Mouse (Mus musculus): ENCODE results near the gene Dennd5a. TPM values are rescaled to one million over a fixed set of nuclear protein-coding genes. Genes with fewer than 3 reads are reported as not detected.

The Dennd5a gene
- polyA plus RNA-seq, 2 experiments = 55.3 to 112 TPM

DNA sequence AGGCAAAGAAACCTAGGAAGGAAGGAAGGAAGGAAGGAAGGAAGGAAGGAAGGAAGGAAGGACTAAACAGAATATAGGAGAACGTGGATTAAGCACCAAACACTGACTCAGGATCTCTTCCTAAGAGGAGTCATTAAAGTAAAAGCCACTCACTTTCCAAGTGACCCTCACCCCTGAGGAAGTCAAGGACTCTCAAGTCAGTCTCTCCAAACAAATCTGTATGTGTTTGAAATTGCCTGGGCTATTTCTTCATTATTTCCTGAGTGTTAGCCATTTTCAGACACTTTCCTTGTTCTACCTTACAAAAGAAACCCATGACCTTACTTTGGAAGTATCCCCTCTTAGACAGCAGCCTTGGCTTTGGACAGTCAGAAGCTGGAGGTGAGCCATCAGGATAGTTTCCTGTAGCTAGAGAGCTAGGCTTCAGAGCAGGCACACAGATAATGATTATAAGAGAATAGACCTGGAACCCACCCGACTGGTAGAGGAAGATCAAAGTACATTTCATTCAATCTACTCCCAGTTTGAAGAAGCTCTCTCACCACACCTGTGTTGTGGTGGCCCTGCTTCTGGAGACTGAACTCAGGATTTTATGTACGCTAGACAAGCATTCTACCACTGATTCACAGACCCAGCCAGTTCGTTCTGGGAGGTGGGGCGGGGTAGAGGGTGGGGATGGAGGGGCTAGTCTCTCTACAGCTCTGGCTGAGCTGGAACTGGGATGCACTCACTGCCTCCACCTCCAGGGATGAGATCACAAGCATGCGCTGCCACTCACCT, 5.5 kb downstream of the Dennd5a start:
- H3K27me3 ChIP-seq (ENCODE audit: control insufficient read depth, insufficient read depth, low read length) = no peaks in the 10 kb centered on the region
- 58% methylated on average over 6 of the region's 6 CpGs for WGBS
- TF ChIP-seq POLR2A (IDR thresholded peaks at IDR 0.05; ENCODE audit: borderline replicate concordance, extremely low read depth, insufficient read depth, insufficient read length) = no peak
- H3K4me3 ChIP-seq (replicated peaks; ENCODE audit: low read length) = no peak overlapping the region
- H3K9ac ChIP-seq (ENCODE audit: low read depth, low read length, severe bottlenecking) = no peak overlapping the region
- no peaks in the 10 kb centered on the region for H3K36me3 ChIP-seq (ENCODE audit: control insufficient read depth, insufficient read depth, low read length)
- no peaks in the 10 kb centered on the region for H3K9me3 ChIP-seq (ENCODE audit: control insufficient read depth, low read length)
- H3K4me1 ChIP-seq (ENCODE audit: control insufficient read depth, insufficient read depth, low read length) = peaks cover 23% of the 10 kb centered on the region
- ATAC-seq (ENCODE audit: low FRiP score, low read depth) = no peak
- no peak for DNase-seq (ENCODE audit: low spot score)
- no peak overlapping the region for H3K27ac ChIP-seq (replicated peaks; ENCODE audit: low read depth, low read length)
- H3K4me2 ChIP-seq (replicated peaks; ENCODE audit: low read depth, low read length, severe bottlenecking) = no peak overlapping the region

DNA sequence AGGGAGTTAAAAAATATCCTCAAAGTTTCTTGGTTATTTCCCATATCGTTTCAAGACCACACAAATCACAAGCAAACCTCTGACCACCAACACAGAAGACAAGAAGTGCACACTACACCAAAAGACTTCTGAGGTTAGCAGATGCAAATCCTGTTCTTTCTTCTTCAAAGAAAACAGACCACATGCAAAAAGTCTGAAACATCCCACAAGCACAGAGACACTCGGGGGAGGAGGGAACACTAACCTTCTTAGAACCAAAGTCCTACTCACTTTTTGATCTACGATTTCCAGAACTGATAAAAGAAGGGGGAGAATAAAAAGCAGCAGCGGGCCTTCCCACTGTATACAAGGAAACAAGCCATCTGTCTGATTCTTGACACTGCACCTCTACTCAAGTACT, 9.0 kb downstream of the Dennd5a start:
- no peak overlapping the region for H3K4me2 ChIP-seq (replicated peaks; ENCODE audit: low read depth, low read length, severe bottlenecking)
- peaks cover 8% of the 10 kb centered on the region; the same call in 1 of the 2 replicates for H3K4me1 ChIP-seq (ENCODE audit: control insufficient read depth, insufficient read depth, low read length)
- DNase-seq (ENCODE audit: low spot score) (no peak), ATAC-seq (ENCODE audit: low FRiP score, low read depth) (no peak)
- H3K4me3 ChIP-seq (replicated peaks; ENCODE audit: low read length) = no peak overlapping the region
- 83% methylated on average over 4 of the region's 4 CpGs for WGBS
- H3K36me3 ChIP-seq (ENCODE audit: control insufficient read depth, insufficient read depth, low read length) = no peaks in the 10 kb centered on the region
- no peaks in the 10 kb centered on the region for H3K9me3 ChIP-seq (ENCODE audit: control insufficient read depth, low read length)
- no peak overlapping the region for H3K27ac ChIP-seq (replicated peaks; ENCODE audit: low read depth, low read length)
- H3K27me3 ChIP-seq (ENCODE audit: control insufficient read depth, insufficient read depth, low read length) = no peaks in the 10 kb centered on the region
- no peak for TF ChIP-seq POLR2A (IDR thresholded peaks at IDR 0.05; ENCODE audit: borderline replicate concordance, extremely low read depth, insufficient read depth, insufficient read length)
- H3K9ac ChIP-seq (ENCODE audit: low read depth, low read length, severe bottlenecking) = no peak overlapping the region

GRCm38 (mm10) chr7:109944421-109945034, 15.7 kb downstream of the Dennd5a start:
- Histone ChIP-seq H3K9me3 (ENCODE audit: control insufficient read depth, low read length) (no peaks in the 10 kb centered on the region), H3K4me2 (replicated peaks; ENCODE audit: low read depth, low read length, severe bottlenecking) (no peak overlapping the region), H3K4me1 (ENCODE audit: control insufficient read depth, insufficient read depth, low read length) (no peaks in the 10 kb centered on the region), H3K27ac (replicated peaks; ENCODE audit: low read depth, low read length) (no peak overlapping the region), H3K4me3 (replicated peaks; ENCODE audit: low read length) (no peak overlapping the region), H3K9ac (ENCODE audit: low read depth, low read length, severe bottlenecking) (no peak overlapping the region), H3K36me3 (ENCODE audit: control insufficient read depth, insufficient read depth, low read length) (no peaks in the 10 kb centered on the region), H3K27me3 (ENCODE audit: control insufficient read depth, insufficient read depth, low read length) (no peaks in the 10 kb centered on the region)
- no peak for TF ChIP-seq POLR2A (IDR thresholded peaks at IDR 0.05; ENCODE audit: borderline replicate concordance, extremely low read depth, insufficient read depth, insufficient read length)
- WGBS = 68% methylated on average over 6 of the region's 6 CpGs
- ATAC-seq (ENCODE audit: low FRiP score, low read depth) (no peak), DNase-seq (ENCODE audit: low spot score) (no peak)

DNA sequence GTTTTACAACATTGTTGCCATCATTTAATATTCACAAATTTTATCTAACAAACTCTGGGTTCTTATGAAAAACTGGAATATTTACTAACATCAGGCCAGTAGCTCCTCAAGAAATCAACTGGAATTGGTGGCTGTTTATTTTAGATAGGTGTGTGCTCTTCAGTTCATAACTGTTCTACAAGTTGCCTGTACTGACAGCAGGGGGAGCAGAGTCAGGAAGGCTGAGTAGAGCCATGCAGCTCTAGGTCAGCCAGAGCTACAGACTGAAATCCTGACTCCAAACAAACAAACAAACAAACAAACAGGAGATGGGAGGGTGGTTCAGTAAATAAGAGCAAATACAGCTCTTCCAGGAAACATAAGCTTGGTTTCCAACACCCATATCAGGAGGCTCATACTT, 30.6 kb downstream of the Dennd5a start:
- Histone ChIP-seq H3K4me3 (replicated peaks; ENCODE audit: low read length) (no peak overlapping the region), H3K36me3 (ENCODE audit: control insufficient read depth, insufficient read depth, low read length) (peaks cover 71% of the 10 kb centered on the region), H3K9ac (ENCODE audit: low read depth, low read length, severe bottlenecking) (no peak overlapping the region), H3K4me1 (ENCODE audit: control insufficient read depth, insufficient read depth, low read length) (0 out of 2 replicates have a peak, but pooled peaks cover 3% of the 10 kb centered on the region), H3K4me2 (replicated peaks; ENCODE audit: low read depth, low read length, severe bottlenecking) (no peak overlapping the region), H3K9me3 (ENCODE audit: control insufficient read depth, low read length) (no peaks in the 10 kb centered on the region), H3K27me3 (ENCODE audit: control insufficient read depth, insufficient read depth, low read length) (no peaks in the 10 kb centered on the region), H3K27ac (replicated peaks; ENCODE audit: low read depth, low read length) (no peak overlapping the region)
- TF ChIP-seq POLR2A (IDR thresholded peaks at IDR 0.05; ENCODE audit: borderline replicate concordance, extremely low read depth, insufficient read depth, insufficient read length) = no peak
- DNase-seq (ENCODE audit: low spot score) = no peak
- ATAC-seq (ENCODE audit: low FRiP score, low read depth) = no peak

DNA sequence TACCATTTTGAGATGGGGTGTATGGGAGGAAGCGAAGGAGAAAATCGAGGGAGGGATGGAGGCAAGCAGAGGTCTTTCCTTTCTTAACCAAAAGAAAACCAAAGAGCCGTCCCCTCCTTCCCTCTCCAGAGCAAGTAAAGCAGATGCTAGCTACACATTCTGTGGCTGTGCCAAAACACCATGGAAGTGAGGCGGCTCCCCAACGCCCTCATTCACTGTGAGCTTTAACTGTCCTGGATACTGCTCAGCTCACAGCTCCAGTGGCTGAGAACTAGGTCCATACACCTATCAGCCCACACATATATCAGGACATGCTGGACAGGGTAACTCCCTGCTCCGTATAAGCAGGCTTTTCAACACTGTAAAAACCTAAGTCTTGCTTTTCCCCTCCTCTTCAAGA, 31.9 kb downstream of the Dennd5a start:
- WGBS = 93% methylated on average over 6 of the region's 6 CpGs
- ATAC-seq (ENCODE audit: low FRiP score, low read depth) = no peak
- no peaks in the 10 kb centered on the region for H3K27me3 ChIP-seq (ENCODE audit: control insufficient read depth, insufficient read depth, low read length)

More for the DNA sequence above, 31.9 kb downstream of the Dennd5a start:
- no peak overlapping the region for H3K9ac ChIP-seq (ENCODE audit: low read depth, low read length, severe bottlenecking)
- H3K4me1 ChIP-seq (ENCODE audit: control insufficient read depth, insufficient read depth, low read length) = 0 out of 2 replicates have a peak, but pooled peaks cover 3% of the 10 kb centered on the region
- no peak for DNase-seq (ENCODE audit: low spot score)
- no peak overlapping the region for H3K4me3 ChIP-seq (replicated peaks; ENCODE audit: low read length)
- no peak overlapping the region for H3K4me2 ChIP-seq (replicated peaks; ENCODE audit: low read depth, low read length, severe bottlenecking)
- TF ChIP-seq POLR2A (IDR thresholded peaks at IDR 0.05; ENCODE audit: borderline replicate concordance, extremely low read depth, insufficient read depth, insufficient read length) = no peak
- H3K27ac ChIP-seq (replicated peaks; ENCODE audit: low read depth, low read length) = no peak overlapping the region
- no peaks in the 10 kb centered on the region for H3K9me3 ChIP-seq (ENCODE audit: control insufficient read depth, low read length)
- H3K36me3 ChIP-seq (ENCODE audit: control insufficient read depth, insufficient read depth, low read length) = peaks cover 60% of the 10 kb centered on the region

All from limb, embryonic 14.5 days (tissue).